Mouse (Mus musculus): ENCODE results near the gene Cish. TPM values are rescaled to one million over a fixed set of nuclear protein-coding genes. Genes with fewer than 3 reads are reported as not detected.
A peak's percentile ranks its signal among the peaks of the same experiment; 100 is the strongest.

The Cish gene
- total RNA-seq, 2 experiments from 2014 or later, result 3.8 to 3.9 TPM

- peak in 1 of 2 experiments; percentile 31 for DNase-seq
Measured at GRCm38 (mm10) chr9:107278126-107278525, 17.7 kb upstream of the Cish start.

DNA sequence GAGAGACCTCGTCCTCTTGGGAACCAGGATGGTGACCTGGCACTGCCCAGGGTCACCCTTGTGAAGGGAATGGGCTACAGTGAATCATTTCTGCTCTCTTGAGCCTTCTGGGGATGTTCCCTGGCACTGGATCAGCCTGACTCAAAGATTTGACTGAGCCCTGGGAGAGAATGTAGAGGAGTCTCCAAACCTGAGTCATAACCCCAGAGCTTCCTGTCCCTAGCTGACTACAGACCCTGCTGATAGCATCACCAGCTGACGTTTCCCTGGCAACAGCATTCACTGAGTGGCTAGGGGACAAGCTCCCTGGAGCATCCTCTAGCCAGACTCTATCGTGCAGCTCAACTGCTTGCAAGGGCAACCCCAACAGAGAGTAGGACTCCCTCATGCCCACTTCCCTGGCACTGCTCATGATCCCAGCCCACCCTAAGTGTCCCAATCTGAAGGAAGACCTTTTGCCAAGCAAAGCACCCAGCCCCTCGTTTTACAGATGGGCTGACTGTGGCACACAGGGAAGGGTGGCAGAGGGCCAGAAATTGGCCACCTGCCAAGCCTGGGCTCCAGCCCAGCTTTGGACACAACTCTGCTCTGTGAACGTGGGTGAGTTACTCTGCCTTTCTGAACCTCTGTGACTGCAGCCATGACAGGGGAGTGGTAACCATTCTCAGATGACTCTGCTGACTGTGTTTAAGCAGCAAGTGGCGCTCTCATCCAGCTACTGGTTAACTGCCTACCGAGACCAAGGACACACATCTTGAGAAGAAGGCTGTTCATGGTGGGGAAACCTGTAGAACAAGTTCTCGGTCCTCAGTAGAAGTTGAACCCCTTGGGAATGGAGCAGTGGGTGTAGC is 17.1 kb upstream of the Cish start:
- DNase-seq, result peak in 1 of 2 experiments; percentile 48

DNA sequence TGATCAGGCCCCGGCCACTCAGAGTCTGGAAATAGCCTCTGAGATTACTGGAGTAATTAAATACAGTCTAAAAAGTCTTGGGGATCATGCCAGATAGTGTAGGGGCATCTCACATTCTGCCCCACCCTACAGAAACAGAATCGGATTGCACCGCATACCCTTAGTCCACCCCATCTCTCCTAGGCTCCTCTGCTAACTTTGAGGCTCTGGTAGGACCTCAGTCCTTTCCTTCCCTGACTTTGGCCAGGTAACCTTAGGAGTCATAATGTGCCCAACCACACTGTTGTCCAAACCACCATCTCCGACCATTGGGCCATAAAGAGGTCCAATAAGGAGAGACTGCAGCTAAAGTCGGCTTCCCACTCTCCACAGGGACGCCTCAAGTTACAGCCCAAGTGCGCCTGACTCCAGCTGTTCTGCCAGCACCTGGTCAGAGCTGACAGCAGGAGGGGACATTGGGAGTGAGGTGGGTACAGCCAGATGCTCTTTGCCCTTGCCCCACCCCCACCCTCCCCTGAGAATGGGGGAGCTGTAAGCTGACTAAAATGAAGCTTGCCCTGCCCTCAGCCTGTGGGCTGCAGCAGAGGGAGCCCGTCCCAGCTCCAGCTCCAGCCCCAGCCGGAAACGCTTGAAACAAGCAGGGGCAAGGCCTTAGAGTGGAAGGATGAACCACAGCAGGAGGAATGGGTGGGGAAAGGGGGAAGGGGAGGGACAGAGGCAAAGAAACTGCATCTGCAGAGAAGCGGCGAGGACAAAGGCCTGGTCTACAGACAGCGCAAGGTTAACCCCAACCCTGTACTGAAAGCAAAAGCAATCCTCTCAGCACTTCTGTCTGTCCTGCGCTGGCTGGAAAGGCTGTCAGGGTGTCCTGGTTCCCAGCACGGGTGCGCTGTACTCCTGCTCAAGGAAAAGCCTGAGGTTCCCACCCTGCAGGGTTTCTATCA is 16.2 kb upstream of the Cish start:
- DNase-seq, result no peak

DNA sequence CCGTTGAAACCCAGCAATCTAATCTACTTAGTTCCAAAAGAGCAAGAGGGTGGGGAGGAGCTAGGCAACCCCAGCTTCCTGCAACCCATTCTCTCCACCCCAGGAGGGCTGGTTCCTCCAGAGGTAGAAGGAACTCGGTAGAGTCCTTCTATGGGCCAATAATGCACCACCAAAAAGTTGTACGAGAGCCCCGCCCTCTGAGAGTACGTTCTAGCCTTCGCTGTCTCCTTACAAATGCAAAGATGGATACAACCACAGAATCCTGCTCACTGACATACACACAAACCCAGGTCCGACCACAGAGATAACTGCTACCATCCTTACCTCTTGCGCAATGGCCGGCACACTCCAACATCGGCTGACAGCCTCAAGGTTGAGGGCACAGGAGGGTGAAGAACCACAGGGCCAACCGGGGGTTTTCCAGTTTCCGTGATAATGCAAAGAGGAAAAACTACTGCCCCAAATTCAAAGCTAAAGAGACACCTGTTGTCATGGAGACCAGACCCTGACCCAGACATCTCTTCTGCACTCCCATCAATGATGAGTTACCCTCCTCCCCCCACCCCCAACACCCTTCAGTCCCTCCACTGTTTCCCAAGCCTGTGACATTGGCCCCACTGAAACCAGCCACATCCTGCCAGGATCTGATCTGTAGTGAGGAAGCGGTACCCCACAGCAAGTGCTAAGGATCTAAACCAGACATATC is 15.4 kb upstream of the Cish start:
- DNase-seq, result no peak

- DNase-seq, result no peak
Measured at GRCm38 (mm10) chr9:107281241-107281987, 14.4 kb upstream of the Cish start.

DNA sequence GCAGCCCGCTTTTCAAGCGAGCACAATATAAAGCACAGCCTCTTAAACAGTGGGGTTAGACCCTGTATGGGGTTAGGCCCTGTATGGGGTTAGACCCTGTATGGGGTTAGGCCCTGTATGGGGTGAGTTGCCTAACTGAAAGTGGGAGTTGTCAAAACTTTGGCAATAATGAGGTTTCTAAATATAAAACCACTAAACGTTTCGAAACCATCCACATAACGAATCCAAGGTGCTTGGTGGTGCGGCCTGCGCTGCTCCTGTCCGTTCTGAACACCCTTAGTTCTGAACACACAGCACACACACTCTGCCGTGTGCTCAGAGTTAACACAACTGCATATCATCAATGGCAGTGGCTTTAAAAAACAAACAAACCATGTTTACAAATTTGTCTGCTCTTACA is 12.9 kb upstream of the Cish start:
- DNase-seq, result no peak

GRCm38 (mm10) chr9:107285009-107285408 is 10.8 kb upstream of the Cish start:
- DNase-seq, result no peak

GRCm38 (mm10) chr9:107287294-107287693 is 8.5 kb upstream of the Cish start:
- no peak for DNase-seq

- no peak for DNase-seq
Measured at GRCm38 (mm10) chr9:107288105-107288650, 7.6 kb upstream of the Cish start.

GRCm38 (mm10) chr9:107288711-107289110 is 7.1 kb upstream of the Cish start:
- no peak for DNase-seq

DNA sequence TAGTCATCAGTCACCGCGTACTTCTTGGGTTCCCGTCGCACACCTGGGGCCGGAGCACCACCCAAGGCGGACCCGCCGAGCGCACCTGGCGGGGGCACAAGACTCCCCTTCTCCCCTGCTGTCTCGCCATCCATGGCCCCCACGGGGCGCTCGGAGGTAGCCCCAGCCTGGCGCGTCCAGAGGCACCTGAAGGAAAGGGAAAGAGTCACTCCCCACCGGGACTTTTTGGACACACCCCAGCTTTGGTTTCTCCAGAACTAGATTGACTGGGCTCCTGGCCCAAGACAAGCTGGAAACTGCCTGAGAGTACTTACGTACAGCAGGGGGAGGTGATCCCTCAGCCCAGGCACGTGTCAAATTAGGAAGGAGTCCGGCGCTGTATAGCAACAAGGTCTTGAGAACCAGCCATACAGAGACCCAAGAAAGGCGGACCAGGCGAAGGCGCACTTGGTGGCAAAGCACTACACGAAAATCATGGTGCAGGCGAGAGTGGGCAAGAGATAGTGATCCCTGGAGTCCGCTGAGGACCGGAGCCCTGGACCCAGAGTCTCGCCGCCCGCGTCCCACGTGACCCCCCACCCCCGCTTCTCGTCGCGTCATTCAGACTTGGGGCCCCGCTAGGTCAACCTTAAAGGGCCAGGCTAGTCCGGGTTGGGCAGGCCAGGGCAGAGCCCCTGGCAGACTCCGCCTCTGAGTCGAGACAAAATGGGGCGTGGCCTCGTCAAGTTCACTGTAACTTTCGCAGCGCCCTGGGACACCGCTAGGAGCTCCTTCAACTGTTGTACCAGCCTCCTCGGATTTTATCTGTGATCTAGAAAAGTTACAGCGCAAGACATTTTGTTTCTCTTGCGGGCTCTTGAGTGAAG is 6.4 kb upstream of the Cish start, which contains the start of gene Mapkapk3:
TSS of gene Mapkapk3 (minus strand) at position 667 of the 866 bp plus-strand sequence.
- DNase-seq, result peak; percentile 33 to 40

DNA sequence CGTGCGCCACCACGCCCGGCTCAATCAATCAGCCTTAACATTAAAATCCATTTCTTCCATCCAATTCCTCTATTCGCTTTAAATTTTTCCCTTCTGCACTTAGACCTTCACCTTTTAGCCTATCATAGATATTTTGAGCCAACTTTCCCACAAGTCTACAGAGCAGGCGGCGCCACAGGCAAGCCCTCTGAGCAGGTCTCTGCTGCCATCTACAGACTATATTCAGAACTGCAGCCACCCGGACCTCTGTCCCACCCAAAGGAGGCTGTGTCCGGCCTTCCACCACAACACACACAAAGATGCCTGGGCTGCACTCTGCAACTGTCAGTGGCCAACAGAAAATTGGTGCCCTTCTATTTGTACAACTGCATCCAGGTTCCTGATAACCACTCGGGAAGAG is 4.9 kb upstream of the Cish start:
- DNase-seq, result peak; percentile 66 to 78

GRCm38 (mm10) chr9:107294249-107294648 is 1.6 kb upstream of the Cish start:
- peak; percentile 57 to 64 for DNase-seq

GRCm38 (mm10) chr9:107295616-107296015 is 210 bp upstream of the Cish start:
- no peak for DNase-seq

DNA sequence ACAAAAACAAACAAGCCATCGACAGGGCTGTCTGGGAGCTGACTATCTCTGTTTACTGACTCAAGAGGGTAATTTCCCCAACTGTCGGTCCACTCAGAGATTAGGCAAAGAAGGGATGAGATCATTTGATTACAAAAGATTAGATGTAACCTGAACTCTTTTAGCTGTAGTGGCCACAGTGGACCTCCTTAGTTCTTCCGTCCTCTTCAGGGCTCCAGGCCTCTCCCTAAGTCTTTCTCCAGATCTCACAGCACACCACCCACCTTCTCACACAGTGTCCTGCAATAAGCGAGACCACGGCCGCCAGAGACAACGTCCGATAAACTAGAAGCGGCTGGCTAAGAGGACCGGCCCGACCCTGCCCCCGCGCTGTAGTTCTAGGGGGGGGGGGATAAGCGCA is 215 bp downstream of the Cish start:
- DNase-seq, result no peak

GRCm38 (mm10) chr9:107296501-107296965 is 707 bp downstream of the Cish start:
- DNase-seq, result peak; percentile 87 to 92

DNA sequence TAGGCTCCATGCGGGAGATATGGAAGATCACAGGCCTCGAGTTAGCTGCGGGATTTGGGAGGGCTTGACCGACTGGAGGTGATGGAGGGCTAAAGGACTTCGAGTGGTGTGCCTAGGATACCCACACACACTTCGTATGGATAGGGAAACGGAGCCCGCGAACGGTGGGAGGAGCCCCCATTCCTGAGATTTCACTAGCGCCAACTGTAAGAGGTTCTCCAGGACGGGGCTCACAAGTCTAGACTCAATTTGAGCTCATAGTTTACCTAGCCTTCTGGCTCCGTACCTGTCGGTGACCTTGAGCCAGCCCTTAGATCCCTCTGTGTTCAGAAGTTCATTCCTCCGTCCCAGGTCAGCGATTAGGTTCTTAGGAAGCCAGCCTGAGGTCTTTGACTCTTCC is 1.2 kb downstream of the Cish start:
- DNase-seq, result no peak

DNA sequence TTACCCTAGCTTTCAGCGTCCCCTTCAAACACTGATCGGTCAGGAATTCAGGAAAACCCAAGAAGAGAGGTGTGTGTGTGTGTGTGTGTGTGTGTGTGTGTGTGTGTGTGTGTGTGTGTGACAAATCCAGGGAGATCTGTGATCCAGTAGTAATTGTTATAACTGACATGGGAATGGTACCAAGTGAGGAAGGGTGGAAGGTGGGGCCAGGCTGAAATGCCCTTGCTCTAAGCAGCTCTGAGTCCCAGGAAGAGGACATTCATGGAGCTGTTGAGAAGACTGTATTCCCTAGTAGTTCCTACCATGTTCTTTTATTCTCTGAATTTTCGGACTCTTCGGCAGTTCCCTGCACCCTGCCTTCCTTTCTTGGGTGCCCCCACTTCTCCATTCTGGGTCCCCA is 1.8 kb downstream of the Cish start:
- no peak for DNase-seq

DNA sequence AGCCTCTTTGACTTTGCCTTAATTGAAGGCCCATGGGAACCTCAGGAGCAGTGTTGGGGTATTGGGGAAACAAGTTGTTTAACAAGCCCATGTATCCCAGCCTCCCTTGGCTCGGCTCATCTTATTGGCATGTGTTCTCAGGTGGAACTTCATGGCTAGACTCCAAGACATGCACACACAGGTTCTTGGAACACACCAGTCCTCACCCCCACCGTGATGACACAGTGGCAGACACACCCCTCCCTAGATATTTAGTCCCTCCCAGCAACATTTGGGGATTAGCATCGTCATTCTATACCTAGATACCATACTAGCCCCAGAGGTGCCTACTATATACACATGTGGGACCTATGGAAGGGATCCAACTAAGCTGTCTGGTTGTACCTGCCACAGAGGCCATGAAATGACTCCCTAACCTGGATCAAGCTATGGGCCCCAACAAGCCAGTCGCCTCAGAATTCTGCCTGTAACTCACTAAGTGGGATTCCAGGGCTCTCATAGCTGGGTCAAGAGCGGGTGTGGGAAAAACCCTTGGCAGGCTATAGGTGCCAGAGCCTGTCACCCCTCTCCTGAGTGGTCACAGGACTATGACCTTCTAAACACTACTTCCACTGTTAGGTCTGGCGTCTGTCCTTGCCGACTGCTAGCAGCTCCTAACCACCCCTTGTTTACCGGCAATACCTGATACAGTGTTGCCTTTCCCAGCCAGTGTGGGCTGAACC is 2.4 kb downstream of the Cish start:
- DNase-seq, result no peak

GRCm38 (mm10) chr9:107298876-107299275 is 3.0 kb downstream of the Cish start:
- DNase-seq, result no peak

All from layer of hippocampus, postnatal 36 days (tissue).